Mouse (Mus musculus) monocyte, adult 59 days (primary cell): ENCODE measurements around the gene Gm45837. TPM values are rescaled to one million over a fixed set of nuclear protein-coding genes. Genes with fewer than 3 reads are reported as not detected.

Experiments used
- total RNA-seq, 2 experiments: library from RNA; stranded (reverse); gene quantifications; one replicate each; pipeline ENCODE4 v1.2.4; 2023

Gm45837 gene
- 10 to 100 TPM; 20.8 to 29.1 TPM for total RNA-seq

GRCm38 (mm10) chr7:101410267-101410936, at the start of gene Gm45837:
Gene Gm45837, plus strand, starts transcription at chr7:101410886.

GRCm38 (mm10) chr7:101421529-101421928, 10.8 kb downstream of the Gm45837 start, which contains the start of gene Pde2a:
Gene Pde2a, plus strand, starts transcription at chr7:101421691.

Other genes with a start within 250 kb of the Gm45837 start
- 10 to 100 TPM; 48.6 TPM for gene Atg16l2, start 108.6 kb upstream of the Gm45837 start, total RNA-seq
- gene Stard10, start 93.8 kb upstream of the Gm45837 start, total RNA-seq: 1 to 10 TPM; 4.4 to 4.8 TPM
- 100 to 1,000 TPM; 657 to 791 TPM for gene Arap1, start 62.8 kb upstream of the Gm45837 start, total RNA-seq
- gene Pde2a, start 10.8 kb downstream of the Gm45837 start, total RNA-seq: 10 to 100 TPM; 41.2 to 50.6 TPM
- under 1 TPM; 0.63 to 0.67 TPM for gene Art2b, start 174.7 kb downstream of the Gm45837 start, total RNA-seq